Mouse (Mus musculus) kidney, postnatal 14 days (tissue): ENCODE results near the gene Taf9.

Experiments
- DNase-seq: peaks from one replicate; pipeline ENCODE4 v3.0.0; 2022; ENCODE audit warnings: mixed read lengths

Gene Taf9

GRCm38 (mm10) chr13:100651439-100652186, at the start of gene Taf9:
Taf9 (plus strand) TSS chr13:100651579.
- DNase-seq: no peak

DNA sequence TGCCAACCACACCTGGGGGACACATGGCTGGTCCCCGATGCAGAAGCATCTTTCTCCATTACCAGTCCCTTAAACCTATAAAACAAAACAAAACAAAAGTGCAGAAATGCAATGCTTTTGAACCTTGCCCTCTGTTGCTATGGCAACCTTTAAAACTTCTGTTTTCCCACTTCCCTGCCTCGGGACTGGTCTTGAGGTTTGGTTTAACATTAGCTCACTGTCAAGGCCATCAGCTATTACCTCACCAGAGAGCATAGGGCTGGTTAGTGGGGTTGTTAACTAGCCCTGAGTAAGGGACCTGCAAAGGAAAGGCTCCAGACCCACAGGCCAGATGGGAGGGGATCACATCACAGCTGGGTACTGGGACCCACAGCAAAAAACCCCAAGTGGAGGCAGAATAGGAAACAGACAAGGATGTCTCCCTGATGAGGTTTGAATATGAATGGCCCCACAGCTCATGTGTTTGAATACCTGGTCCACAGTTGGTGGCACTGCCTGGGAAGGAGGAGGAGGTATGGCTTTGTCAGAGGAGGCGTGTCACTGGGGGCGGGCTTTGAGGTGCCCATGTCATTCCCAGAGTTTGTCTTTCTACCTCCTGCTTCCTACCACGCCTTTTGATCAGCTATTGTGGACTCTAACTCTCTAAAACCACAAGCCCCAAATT, 49.0 kb upstream of the Taf9 start:
- peak; percentile 71 for DNase-seq

DNA sequence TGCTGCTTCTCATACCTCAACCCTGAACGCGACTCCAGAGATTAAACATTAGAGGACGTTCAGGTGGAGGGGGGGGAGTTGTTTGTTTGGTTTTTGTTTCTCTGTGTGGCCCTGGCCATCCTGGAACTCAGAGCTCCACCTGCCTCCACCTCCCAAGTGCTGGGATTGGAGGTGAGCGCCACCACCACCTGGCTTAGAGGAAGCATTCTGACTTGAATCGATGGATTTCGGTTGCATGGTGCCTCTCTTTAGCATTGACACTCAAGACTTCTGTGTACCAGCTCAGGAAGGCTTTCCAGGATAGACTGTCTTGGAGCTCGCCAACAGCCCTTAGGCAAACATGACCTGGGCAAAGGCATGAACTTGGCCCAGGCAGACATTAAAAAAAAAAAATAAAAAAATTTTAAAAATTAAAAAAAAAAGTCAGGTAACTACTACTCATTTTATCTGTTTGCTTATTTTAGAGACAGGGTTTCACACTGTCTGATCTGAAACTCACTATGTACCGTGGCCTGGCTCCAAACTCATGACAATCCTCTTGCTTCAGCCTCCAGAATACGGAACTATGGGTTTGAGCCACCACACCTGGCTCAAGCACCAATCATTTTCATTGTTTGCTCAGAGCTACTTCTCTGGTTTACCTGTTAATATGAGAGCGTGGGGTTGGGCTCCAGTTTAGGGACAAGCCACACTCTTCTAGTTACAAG, 48.2 kb upstream of the Taf9 start:
- DNase-seq: no peak

DNA sequence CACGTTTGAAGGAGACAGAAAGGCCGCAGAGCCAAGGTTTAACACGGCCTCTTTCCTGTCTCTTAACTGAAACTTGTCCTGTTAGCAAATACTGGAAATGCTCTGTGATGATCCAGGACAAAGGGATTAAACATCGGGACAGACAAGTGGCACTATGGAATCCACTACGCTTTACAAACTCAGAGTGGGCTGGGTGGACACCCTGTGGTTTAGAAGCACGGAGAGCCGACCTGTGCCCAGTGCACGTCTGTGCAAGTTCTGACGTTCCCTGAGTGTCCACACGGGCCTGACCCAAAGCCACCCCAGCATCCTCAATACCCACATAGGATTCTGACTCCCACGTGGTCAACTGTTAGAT, 47.7 kb upstream of the Taf9 start:
- DNase-seq: no peak

DNA sequence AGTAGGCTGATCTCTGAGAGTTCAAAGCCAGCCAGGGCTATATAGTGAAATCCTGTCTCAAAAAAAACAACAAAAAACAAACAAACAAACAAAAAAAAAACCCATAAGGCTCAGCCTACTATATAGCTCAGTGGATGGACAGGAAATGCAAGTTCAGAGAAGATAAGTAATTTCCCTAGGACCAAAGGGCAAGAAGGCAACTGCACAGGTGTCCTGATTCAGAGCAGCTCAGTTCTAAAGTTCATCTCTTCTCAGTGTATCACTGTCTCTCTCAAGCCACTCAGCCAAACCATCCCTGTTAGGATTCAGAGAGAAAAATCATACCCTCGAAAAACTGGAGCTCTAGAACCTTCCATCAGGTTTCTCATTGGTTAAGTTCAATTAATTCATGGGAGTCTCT, 45.5 kb upstream of the Taf9 start:
- DNase-seq: no peak

GRCm38 (mm10) chr13:100607756-100608155, 43.6 kb upstream of the Taf9 start:
- no peak for DNase-seq

GRCm38 (mm10) chr13:100611266-100611665, 40.1 kb upstream of the Taf9 start:
- no peak for DNase-seq

- no peak for DNase-seq
Observed at GRCm38 (mm10) chr13:100612251-100612650, 39.1 kb upstream of the Taf9 start.

DNA sequence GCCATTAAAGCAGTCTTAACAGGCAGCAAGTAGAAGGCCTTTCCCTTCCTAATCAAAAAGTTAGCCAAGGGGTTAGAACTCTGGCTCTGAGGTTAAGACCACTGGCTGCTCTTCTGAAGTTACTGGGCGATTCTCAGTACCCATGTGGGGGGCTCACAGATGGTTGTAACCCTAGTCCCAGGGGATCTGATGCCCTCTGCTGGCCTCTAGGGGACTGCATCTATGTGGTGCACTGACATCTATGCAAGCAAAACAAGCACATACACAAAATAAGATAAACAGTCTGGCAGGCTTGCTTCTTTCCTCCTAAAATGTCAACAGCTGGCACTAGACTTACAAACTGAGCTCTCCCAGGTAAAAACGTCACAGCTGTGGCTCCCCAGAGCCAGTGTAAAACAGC, 38.5 kb upstream of the Taf9 start:
- no peak for DNase-seq

DNA sequence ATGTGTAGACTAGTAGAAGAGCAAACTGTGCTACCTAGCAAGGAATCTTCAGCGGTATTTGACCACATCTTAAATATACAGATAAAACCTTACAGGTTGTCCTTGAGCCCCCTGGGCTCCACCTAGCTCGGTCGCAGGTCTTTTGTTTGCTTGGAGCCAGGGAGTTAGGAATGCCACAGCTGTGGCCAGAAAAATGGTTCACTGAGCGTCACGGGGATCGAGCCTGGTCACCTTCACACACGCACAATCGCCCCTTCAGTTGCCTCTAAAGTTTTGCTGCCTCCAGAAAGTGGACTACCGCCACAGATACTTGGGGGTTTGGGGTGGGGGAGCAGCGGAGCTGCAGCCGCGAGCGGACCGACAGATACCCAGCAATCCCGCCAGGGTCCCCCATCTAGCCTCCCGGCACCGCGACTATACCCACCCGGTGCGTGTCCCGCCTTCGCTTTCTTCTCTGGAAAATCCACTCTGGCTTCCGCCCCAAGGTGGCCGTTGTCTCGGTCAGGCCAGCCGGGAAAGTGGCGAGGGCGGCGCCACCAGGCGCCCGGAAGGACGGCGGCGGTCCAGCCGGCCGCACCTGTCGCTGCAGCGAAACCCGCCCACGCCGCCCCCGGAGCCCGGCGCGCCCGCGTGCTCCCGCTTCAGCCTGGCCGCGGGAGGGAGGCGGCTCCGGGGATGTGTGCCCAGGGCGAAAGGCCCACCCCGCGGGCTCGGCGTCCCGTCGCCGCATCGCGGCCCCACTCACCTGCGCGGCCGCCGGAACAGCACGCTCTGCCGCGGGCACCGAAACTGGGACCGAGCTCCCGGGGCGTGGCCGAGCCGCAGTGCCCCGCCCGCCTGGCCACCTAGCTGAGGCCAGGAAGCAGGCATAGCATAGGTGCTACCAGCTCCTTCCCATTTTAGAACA, 34.9 kb upstream of the Taf9 start, which contains the start of gene Marveld2:
Marveld2 (minus strand) TSS at position 791 of the 907 bp plus-strand sequence.
- DNase-seq: peak; percentile 83

- DNase-seq: no peak
Observed at GRCm38 (mm10) chr13:100617583-100617982, 33.8 kb upstream of the Taf9 start.

- no peak for DNase-seq
Observed at GRCm38 (mm10) chr13:100622241-100622640, 29.1 kb upstream of the Taf9 start.

DNA sequence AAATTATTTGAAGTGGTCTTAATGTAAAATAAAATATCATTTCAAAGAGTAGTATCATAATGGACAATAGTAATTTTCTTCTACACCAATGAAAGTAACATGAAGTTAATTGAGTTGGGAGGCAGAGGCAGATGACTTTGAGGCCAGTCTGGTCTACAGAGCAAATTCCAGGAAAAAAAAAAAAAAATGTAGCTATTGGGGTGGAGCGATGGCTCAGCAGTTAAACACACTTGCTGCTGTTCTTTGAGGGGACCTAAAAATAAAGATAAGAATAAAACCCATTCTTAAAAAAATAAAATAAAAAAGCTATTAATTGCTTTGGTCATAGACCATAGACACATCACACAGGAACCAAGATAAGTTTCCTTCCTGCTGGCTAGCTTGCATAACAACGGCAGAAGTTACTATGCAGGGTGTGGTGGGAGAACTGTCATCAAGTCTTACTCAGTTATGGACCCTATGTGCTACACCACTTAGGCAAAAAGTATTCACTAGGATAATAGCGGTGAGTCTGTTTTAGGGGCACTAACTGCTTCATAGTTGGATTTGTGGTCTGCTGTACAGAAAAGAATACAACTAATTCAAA, 17.2 kb upstream of the Taf9 start:
- no peak for DNase-seq

DNA sequence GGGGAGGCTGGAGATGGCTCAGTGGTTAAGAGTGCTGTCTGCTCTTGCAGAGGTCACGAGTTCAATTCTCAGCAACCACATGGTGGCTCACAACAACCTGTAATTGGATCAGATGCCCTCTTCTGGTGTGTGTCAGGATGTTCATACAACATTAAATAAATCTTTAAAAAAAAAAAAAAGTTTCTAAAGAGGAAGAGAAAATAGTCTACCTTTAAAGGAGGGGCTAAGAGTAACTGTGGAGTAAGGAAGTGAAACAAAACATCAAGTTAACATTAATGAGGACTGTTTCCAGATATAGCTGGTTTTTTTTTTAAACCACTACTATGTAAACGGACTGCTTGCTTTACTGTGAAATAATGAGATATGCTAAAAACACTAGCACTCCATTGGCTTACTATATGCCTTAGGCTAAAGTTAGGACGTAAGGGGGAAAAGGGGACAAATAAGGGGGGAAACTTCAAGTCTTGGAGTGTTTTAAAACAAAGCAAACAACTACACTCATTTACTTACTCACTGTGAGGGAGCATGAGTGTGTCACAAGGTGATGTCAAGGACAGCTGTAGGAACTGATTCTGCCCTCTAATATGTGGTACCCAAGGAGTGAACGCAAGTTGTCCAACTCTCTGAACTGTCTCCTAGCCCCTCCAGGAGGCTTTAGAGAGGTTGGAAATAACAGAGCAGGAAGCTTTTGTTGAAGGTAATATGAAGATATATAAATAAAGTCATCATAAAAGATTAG, 8.7 kb upstream of the Taf9 start:
- DNase-seq: no peak

DNA sequence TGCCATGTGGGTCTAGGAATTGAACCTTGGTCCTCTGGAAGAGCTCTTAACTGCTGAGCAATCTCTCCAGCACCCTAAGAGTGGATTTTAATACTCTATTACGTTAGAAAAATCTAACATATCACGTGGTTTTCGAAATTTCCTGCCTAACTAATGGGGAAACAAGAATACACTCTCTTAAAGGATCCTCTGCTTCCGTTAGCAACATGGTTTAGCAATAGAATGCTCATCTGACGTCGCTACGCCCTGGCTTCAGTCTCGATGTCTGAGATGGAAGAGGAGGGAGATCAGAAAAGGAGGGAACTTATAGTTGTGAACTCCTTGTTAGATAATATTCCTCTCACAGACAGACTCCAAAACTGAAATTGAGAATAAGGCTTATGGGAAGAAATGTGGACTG, 3.2 kb upstream of the Taf9 start:
- DNase-seq: no peak

DNA sequence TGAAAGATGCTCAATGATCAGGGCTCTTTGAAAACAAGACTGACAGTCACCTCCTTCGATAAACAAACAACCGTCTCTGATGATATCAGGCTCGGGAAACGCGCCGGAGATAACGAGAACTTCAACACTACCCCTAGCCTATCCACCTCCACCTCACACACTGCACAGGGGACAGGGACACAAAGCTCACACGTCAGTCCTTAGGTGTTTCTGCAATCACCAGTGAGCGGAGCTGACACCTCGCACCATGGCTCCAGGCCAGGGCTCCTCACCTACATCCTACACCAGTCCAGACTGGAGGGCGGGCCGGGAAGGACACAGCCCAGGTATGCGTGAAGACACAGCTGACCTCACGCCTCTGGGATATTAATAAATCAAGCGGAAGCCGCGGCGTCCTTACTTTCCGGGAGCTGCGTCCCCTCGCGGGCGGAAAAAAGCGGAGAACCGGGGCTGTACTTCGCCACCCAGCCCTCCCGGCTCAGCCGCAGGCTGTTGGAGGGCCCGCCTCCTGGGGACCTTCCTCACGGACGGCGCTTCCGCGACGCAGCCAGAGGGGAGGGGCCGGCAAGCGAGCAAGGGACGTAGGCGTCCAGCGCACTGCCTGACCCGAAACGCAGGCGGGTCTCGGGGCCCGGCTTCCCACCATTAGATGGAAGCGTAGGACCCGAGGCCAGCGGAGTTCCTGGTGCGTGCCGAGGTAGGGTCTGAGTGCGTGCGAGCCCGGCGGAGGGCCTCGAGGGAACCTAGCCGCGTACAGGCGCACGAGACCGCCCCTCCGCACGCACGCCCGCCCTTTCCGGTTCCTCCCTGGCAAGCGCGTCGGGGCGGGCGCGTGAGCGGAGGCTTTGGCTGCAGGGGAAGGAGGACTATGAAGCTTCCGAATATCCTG, 585 bp upstream of the Taf9 start, which contains the start of the genes Ak6 and Rad17:
Ak6 (plus strand) TSS at position 430 of the 889 bp plus-strand sequence.
Rad17 (minus strand) TSS at position 502 of the 889 bp plus-strand sequence.
- DNase-seq: peak; percentile 96

GRCm38 (mm10) chr13:100658091-100658490, 6.7 kb downstream of the Taf9 start:
- no peak for DNase-seq

- peak; percentile 63 for DNase-seq
Observed at GRCm38 (mm10) chr13:100659864-100660456, 8.6 kb downstream of the Taf9 start.

DNA sequence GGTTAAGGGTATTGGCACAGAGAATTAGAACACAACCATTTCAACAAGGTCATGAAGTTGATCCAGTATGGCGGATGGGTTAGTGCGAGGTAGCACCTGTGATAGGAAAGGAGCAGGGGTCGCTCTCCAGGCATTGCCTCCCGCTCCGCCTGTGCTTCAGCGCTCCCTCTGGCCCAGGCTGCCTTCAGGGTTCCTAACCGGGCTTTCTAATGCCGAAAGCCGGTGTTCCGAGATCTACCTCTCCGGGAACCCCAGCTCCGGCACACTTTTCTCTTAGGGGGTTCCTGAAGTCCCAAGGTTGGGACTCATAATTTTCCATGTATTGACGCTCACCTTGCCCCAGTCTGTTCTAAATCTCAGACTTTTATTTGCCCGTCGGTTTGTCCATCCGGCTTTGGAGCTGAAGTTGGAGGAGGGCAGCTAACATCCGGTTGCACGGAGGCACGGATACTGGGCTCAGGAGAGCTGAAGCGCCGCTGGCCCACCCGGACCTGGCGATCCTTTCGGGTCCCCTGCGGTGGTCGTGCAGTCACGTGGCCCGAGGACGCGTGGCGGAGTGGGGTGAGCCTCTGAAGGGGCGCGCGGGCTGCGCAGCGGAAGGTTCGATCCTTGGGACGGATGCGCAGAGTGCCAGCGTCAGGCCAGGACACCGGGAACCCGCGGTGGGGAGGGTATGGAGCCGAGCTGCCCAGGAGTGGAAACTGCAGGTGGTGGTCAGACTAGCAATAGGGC, 18.1 kb downstream of the Taf9 start, which contains the start of gene Ccdc125:
Ccdc125 (plus strand) TSS at position 427 of the 732 bp plus-strand sequence.
- peak; percentile 51 for DNase-seq
